Mouse (Mus musculus) mouse embryonic stem cell (cell line): ENCODE measurements around the gene Elmo1.

Source experiments
- in situ Hi-C, 2 experiments: fragments of 300-500 bp; cut with MboI; formaldehyde crosslinking; loops; 1 replicate in 1 of 2; 3 replicates in 1 of 2; pipeline ENCODE4 v1.14.3; 2019 to 2020; ENCODE audit warnings: low sequenced_read_pairs in 2 of 2, low pct_unique_long_range_greater_than_20kb in 1 of 2, mixed read lengths in 1 of 2; ENCODE audit not compliant: unreplicated experiment in 1 of 2

Gene Elmo1

DNA sequence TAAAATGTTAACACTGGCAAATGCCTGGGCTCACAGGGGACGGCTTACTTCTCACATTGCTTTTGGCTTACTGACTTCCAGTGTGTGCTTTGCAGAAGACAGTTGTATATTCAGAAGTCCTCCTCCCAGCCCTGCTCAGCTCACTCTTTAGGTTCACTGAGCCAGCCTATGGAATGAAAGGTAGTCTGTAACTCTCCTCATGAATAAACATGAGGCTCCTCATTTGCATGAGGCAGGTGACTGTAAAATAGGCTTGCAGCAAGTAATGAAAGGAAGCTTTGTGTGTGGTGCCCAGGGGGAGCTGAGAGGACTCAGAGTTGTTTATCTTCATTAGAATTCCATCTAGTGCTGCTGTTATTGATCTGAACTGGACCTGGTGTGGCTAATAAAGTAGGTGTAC, 364.0 kb downstream of the Elmo1 start:
- in situ Hi-C loops = no loop called here

DNA sequence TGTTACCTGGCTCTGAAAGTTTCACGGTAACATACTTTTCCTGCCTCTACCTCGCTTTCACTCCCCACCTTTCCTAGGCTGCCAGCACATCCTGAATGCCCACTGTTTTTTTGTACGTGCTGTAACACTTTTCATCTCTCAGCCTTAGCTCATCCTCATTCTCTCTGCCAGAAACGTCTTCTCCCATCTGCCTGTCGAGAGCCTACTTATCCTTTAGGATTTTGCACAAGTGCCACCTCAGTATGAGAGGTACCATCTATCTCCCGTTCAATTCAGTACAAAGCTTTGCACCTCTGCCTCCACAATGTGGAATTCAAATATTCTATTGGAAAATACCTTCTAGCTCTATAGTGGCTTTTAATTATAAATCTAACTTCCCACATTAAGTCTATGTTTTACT, 369.7 kb downstream of the Elmo1 start:
- in situ Hi-C loops = no loop called here

DNA sequence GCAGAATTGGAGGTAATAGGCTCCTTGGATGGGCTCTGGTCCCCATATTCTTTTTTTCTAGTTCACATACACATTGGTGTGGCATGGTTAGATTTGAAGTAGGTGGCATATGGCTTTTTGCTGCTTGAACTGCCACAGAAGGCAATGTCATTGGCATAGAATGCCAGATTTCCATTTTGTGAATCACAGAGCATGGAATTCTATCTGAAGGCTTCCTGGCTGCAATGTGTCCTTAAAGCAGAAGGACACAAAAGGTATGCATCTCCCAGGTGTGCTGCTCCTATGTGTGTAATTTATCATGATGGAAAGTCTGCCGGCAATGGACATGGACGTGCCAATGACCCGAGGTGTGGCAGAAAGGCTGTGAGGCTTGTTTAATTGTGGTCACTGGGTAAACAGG, 371.2 kb downstream of the Elmo1 start:
- in situ Hi-C loops = no loop called here

DNA sequence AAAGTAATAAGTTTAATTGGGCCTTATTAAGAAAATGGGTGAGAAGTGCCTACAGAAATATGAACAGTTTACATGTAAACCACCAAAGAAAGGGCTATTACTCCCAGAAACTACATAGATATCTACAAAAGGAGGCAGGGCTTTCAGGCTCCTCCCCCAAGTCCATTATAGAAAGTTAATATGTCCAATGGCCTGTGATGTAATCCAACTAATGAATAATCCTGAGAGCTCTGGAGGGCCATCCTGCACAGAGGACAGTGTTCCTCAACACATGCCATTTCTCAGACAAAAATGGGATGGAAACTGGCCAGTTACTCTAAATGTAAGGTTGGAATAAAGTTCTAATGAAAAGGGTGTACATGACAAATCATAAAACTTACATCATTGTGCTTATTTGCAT, 373.8 kb downstream of the Elmo1 start:
- in situ Hi-C loops = no loop called here

DNA sequence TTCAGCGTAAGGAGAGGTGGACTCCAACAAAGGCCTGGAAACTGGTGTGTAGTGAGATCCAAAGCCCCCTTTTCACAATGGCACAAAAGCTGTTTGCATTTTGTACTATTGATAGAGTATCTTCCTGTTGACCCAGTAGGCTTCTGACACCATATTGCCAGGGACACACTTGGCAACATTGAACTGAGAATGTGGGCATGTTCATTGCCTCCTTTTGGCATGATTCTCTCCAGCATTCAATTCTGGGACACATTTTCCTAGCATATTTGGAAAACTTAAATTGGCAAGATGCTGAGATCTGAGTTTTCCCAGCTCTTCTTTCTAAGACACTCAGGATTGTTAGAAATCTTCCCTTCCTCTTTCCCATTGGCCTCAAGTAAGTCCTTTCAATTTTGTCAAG, 377.0 kb downstream of the Elmo1 start:
- in situ Hi-C loops = loop anchor here in 1 of 2 experiments (5.0 kb wide), 1 partner anchor 155 kb away; no protein-coding TSS in a partner anchor

DNA sequence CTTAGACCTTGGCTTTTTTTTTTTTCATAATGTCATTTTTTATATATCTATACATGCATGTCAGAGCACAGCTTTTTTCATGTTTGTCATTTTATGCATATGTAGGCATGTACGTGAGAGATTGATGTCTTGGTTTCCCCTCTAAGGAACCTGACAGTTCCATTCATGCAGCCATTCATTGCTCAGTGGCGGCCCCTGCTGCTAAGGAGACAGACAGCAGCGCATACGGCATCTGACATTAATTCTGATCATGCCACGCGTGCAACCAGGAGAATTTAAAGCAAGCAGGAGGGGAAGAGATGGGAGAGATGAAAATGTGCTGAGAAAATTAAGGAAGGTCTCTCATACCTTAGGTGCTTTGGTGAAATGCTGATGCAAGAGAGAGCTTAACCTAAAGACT, 381.3 kb downstream of the Elmo1 start:
- in situ Hi-C loops = loop anchor here in 1 of 2 experiments (10.0 kb wide), 1 partner anchor 157 kb away; no protein-coding TSS in a partner anchor

DNA sequence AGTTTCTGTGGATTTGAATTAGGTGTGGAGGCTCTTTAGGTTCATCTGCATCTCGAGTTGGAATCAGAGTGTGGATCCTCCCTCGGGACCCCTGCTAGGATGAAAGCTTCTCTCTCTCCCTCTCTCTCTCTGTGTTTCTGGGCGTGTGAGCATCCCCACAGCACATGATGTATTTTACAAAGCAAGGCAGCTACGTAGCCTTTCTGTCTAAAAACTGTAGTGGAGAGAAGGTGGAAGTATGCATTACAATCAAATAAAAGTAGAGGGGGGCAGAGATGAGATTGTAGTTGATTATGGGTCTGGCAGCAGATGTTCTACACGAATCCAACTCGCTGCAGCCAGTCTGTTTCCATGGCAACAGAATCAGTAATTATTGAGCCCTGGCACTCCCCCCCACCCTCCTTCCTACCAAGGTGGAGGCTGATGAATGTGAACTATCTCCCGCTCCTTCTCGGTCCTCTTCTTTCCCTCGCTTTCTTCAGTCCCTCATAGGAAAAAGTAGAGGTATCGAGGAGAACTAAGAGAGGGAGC, 382.0 kb downstream of the Elmo1 start:
- in situ Hi-C loops = loop anchor here in 1 of 2 experiments (10.0 kb wide), 1 partner anchor 158 kb away; no protein-coding TSS in a partner anchor

DNA sequence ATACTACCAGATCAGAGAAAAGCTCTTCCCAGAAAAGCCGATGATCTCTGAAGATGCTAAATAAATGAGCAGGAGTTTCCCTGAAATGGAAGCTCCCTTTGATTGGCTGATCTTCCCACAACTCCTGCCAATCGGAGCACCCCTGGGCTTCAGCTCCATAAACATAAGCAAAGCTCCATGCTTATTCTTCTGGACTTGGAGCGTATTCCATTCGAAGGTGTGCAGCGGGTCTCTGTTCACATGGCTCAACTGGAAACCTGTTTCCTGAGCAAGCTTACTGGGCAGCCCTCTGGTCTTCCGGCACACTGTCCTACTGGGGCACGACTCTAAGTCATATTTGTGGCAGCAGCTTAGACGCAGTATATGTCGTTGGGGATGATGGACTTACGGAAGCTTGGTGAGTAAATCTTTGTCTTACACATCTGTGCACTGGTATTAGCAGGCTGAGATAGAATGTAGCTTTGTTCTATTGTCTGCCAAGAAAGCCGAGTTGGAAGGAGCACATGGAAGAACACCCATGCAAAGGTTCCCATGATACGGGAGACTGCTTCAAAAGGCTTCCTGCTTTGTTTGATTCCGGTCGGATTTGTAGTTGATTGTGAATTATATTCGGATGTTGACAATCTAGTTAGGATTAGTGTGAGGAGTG, 382.6 kb downstream of the Elmo1 start:
- in situ Hi-C loops = loop anchor here in 1 of 2 experiments (10.0 kb wide), 1 partner anchor 158 kb away; no protein-coding TSS in a partner anchor

DNA sequence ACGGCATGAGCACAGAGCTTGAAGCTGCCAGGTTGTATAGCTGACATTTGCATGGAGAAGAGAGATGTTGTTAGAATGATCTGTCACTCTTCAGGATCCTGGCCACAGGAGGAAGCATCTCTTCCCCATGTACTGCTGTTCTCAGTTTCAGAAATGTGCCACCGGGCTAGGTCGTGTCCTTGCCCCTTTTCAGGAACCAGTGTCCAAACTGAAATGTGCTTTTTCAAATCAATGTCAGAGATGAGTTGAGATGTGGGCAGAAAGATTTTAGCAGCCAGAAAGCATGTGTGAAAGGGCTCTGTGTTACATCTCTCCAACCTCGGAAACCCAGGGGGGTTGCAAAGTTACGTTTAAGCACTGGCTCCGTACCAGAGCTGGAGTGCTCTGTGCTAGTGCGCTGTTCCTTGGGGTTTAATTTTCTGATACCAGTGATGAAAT, 383.3 kb downstream of the Elmo1 start:
- in situ Hi-C loops = loop anchor here in 1 of 2 experiments (10.0 kb wide), 1 partner anchor 159 kb away; no protein-coding TSS in a partner anchor

DNA sequence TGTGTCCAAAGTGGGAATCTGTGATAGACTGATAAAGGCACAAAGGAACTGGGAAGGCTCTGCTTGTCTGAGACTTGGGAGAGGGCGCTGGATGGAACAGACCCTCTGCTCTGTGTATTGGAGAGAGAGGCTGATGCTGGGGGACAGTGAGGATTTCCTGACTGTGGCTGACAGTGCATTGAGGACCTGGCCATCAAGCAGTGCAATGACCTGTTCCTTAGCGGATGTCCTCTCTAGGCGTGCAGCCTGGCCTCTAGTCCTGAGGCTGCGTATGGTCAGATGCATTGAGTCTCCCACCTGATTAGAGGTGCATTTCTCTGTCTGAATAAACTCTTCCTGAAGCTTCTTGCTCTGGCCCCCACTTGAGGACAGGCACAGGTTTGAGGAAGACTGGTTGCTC, 384.2 kb downstream of the Elmo1 start:
- in situ Hi-C loops = loop anchor here in 1 of 2 experiments (10.0 kb wide), 1 partner anchor 160 kb away; no protein-coding TSS in a partner anchor

DNA sequence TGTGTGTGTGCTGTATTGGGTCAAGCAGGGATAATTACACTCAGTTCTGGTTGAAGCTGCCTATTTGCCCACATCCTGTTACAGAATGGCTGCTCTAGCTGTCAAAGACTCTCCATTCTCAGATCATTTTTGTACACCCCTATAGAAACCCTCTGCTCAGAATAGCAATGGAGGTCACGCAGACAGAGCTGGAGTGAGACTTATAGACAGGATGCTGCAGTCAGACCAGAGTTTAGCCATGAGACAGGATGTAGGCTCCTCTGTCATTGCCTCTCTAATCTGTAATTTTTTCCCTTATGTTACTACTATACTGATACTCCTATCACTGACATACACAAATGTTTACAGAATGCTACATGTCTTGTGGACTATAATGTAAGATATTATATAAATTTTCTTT, 391.4 kb downstream of the Elmo1 start:
- in situ Hi-C loops = no loop called here

DNA sequence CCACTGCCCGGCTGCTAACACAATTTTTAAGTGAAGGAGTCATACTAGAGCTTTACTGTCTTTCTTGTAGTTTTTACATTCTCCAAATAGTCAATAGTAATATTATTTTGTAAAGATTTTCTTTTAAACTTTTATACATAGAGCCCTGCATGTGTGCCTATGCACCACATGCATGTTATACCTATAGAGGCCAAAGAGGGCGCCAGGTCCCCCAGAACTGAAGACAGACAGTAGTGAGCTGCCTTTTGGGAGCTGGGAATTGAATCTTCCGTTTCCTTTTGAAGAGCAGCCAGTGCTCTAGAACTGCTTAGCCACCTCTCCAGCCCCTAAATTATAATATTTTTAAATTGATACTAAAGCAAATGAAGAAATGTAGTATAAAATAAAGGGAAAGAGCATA, 398.7 kb downstream of the Elmo1 start:
- in situ Hi-C loops = no loop called here

DNA sequence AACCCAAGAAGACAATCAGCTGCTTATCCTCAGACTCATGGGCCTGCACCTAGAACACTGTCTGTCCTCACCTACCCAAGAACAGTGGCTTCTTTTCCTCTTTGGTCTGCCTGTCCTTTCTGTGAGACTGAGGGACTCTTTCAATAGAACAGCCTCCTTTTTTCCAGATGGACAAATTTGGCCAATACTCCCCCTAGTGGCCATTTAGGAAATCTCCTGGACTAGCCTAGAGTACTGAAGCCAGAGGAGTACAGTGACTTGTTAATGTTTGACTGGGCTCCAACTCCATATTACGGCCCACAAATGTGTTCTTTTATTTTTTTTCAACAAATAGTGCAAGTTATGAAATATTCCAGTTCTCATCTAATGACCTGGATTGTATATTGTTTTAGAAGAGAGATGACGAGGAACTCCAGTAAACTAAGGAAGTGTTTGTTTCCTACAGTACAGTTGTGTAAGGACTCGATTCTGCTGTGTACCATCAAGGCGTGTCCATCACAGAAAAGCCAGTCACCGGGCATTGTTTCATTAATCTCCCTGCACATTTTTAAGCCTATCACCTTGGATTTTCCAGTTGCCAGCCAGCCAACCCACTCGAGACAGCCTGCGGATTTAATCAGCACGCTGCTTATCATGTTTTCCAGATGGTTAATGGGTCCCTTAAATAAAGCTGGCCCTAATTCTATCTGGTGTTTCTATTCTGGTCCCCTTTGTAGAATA, 399.5 kb downstream of the Elmo1 start:
- in situ Hi-C loops = no loop called here

DNA sequence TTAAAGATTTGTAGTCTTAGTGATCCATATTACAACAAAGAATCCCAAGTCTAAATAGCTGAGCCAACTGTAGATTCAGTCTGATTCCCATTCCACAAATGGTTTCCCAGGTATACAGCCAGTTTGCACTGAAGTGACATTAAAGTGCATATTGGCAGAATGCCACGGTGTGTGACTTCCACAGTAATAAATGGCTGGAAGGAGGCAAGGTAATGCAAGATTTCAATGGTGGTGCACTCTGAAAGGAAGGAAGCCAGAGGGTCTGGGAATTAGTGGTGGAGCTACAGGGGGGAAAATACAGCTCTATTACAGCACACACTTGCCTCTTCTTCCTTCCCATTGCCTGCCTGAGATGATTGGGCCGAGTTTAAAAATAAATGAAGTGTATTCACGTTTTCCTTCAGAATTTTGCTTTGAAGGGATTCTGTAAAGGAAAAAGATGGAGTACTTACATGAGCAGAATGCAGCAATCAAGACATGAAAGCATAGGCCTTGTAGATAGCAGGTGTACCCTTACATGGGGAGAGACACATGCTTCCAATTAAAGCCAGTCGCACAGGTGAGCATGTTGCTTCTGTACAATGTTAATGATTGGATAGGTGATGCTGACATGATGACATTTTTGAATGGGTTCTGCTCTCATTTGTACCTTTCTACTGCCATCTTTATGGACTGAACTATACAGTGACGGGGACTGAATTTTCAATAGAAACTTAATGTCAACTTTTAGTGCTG, 400.6 kb downstream of the Elmo1 start:
- in situ Hi-C loops = no loop called here

DNA sequence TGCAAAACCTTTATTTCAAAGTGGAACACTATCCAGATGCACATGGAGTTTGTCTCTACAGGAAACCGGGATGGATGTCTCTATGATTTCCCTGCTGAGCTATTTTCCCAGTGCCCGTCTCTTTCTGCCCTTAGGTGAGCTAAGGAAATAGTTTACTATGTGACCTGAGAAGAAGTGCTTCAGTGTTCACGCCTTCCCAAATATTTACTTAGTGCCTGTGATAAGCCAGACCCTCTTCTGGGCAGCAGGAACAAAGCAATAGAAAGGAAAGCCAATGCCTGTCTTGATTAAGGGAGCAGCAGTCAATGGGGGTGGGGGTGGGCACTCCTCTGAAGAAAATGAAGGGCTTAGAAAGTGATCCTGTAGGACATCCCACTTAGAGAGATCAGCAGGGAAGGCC, 401.3 kb downstream of the Elmo1 start:
- in situ Hi-C loops = no loop called here

DNA sequence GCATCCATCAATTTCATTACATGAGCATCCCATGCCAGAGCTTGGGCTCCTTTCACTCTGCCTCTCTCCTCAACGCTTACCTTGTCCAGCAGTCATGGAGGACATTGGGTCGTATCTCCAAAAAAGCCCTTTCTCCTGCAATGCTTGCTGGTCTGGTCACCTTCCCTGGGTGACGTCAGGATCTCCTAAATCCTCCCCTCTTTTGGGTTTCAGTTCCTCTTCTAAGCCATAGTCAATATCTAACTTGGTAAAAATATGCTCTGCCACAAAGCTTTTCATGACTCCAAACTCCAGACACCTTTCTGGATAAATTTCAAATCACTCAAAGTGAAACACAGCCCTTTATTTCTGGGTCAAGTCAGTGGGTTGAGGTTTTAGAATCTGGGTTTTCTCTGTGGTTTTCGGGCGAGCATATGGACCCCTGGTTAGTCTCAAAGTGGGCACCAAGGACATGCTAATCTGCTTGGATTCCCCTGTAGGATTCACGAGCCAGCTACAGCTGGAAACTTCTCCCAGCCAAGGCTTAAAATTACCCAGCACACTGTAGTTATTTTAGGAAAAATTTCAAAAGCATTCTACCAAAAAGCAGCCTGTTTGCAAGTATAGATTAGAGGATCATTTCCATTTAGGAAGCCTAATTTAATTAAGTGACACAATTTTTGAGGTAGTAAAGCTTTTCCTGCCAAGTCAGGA, 403.8 kb downstream of the Elmo1 start:
- in situ Hi-C loops = no loop called here

DNA sequence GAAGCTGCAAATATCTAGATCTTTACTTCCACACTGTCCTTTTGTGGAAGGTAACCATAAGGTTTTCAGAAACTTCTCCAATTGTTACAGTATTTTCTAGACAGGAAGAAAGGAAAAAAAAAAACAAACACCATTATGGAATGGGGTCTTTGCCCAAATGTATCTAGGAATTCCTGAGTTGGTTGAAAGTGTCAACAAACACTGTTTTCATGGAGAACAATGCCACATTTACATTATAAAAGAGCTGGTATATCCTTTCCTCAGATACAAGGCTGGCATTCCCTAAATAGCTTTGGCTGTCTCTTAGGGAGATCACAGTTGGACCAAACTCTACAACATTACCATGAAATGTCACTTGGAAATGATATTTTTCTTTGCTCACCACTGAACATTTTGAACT, 411.5 kb downstream of the Elmo1 start:
- in situ Hi-C loops = no loop called here

DNA sequence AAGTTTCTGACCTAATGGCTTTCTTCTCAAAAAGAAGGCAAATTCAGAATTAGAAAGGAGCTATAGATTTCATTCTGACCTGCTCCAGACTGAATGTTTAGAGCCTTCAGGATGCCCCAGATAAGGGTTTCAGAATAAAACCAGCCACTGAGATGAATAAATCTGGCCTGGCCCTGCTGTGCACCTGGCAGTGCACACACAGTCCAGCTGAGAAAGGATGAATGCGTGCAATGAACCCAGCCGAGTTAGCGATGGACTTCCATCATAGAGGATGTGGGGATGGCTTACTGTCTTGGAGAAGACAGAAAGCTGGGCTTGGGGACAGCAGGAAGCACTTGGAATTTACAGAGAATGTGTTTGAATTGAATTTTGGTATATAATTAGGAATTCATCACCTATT, 413.0 kb downstream of the Elmo1 start:
- in situ Hi-C loops = no loop called here
